Mouse (Mus musculus): ENCODE results near the gene Rps19bp1.

Gene Rps19bp1

GRCm38 (mm10) chr15:80219705-80220657 lies 44.1 kb downstream of the Rps19bp1 start:
- DNase-seq (ENCODE audit: low spot score in 2 of 2) = no peak

- DNase-seq (ENCODE audit: low spot score in 2 of 2) = no peak
Measured at GRCm38 (mm10) chr15:80219211-80219610, 44.9 kb downstream of the Rps19bp1 start.

GRCm38 (mm10) chr15:80217476-80217875 lies 46.6 kb downstream of the Rps19bp1 start:
- no peak for DNase-seq (ENCODE audit: low spot score in 2 of 2)

GRCm38 (mm10) chr15:80216480-80216820 lies 47.7 kb downstream of the Rps19bp1 start:
- DNase-seq (ENCODE audit: low spot score in 2 of 2) = no peak

GRCm38 (mm10) chr15:80215716-80216479 lies 48.2 kb downstream of the Rps19bp1 start:
- no peak for DNase-seq (ENCODE audit: low spot score in 2 of 2)

GRCm38 (mm10) chr15:80213688-80214087 lies 50.4 kb downstream of the Rps19bp1 start:
- no peak for DNase-seq (ENCODE audit: low spot score in 2 of 2)

All from heart, adult 9 months (tissue).